Mouse (Mus musculus): ENCODE results near the gene Itgb5. TPM values are rescaled to one million over a fixed set of nuclear protein-coding genes. Genes with fewer than 3 reads are reported as not detected.

Itgb5 gene
- polyA plus RNA-seq, 1 experiment from 2014 or later = 76.8 TPM

DNA sequence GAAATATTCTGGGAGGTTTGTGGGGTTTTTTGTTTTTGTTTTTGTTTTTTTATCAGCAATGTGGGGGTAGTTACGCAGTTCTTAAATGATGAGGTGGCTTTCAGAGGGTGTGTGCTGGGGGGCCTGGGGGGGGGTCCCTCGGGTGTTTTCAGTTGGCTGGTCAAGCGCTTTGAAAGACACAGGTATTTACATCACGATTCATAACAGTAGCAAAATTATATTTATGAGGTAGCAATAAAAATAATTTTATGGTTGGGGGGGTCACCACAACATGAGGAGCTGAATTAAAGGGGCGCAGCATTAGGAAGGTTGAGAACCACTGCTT, 3.9 kb downstream of the Itgb5 start:
- peak overlapping the region; percentile 45 for H3K4me3 ChIP-seq
- no peak for ATAC-seq (ENCODE audit: insufficient number of reproducible peaks, low FRiP score)
- 9% methylated on average over 5 of the region's 5 CpGs for WGBS
- peaks cover 46% of the 10 kb centered on the region for H3K4me1 ChIP-seq (replicated peaks)
- H3K36me3 ChIP-seq = 0 out of 2 replicates have a peak, but pooled peaks cover 4% of the 10 kb centered on the region
- H3K9me3 ChIP-seq (replicated peaks) = no peaks in the 10 kb centered on the region
- peak overlapping the region; percentile 78 for H3K9ac ChIP-seq
- H3K4me2 ChIP-seq = peak overlapping the region; percentile 85
- no peaks in the 10 kb centered on the region for H3K27me3 ChIP-seq (replicated peaks)
- peak overlapping the region; percentile 89 for H3K27ac ChIP-seq (ENCODE audit: poor library complexity, severe bottlenecking)

GRCm38 (mm10) chr16:33833781-33834482, 4.5 kb downstream of the Itgb5 start:
- H3K4me2 ChIP-seq = peak overlapping the region; percentile 85
- peak overlapping the region; percentile 89 for H3K27ac ChIP-seq (ENCODE audit: poor library complexity, severe bottlenecking)
- peak; percentile 53; the same call in 1 of the 2 replicates for ATAC-seq (ENCODE audit: insufficient number of reproducible peaks, low FRiP score)
- peak overlapping the region; percentile 45 for H3K4me3 ChIP-seq
- H3K36me3 ChIP-seq = 0 out of 2 replicates have a peak, but pooled peaks cover 4% of the 10 kb centered on the region
- H3K9ac ChIP-seq = peak overlapping the region; percentile 78
- H3K27me3 ChIP-seq (replicated peaks) = no peaks in the 10 kb centered on the region
- H3K4me1 ChIP-seq (replicated peaks) = peaks cover 45% of the 10 kb centered on the region
- H3K9me3 ChIP-seq (replicated peaks) = no peaks in the 10 kb centered on the region
- WGBS = 2% methylated on average over 25 of the region's 25 CpGs

DNA sequence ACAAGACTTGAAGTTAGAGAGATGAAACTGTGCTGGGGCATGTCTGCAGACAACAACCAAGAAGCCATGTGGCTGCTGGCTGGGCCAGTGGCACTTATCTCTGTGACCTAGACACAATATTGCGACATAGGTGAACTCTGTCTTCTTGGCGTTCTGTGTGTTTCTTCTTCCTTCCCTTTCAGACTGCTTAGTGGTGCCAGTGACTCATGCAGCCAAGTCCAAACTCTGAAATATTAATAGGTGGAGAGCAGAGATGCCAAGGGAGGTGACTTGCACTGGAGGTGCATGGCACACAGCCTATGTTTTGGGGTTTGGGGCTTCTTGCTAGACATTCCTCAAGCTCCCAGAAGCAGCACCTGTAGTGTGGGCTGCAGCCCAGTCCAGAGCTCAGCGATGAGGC, 7.2 kb downstream of the Itgb5 start:
- H3K4me2 ChIP-seq = no peak overlapping the region
- H3K9ac ChIP-seq = no peak overlapping the region
- H3K4me3 ChIP-seq = no peak overlapping the region
- no peak for ATAC-seq (ENCODE audit: insufficient number of reproducible peaks, low FRiP score)
- peaks cover 58% of the 10 kb centered on the region for H3K4me1 ChIP-seq (replicated peaks)
- H3K27ac ChIP-seq (ENCODE audit: poor library complexity, severe bottlenecking) = no peak overlapping the region
- H3K27me3 ChIP-seq (replicated peaks) = no peaks in the 10 kb centered on the region
- H3K9me3 ChIP-seq (replicated peaks) = no peaks in the 10 kb centered on the region
- 68% methylated on average over 3 of the region's 3 CpGs for WGBS
- 0 out of 2 replicates have a peak, but pooled peaks cover 4% of the 10 kb centered on the region for H3K36me3 ChIP-seq

DNA sequence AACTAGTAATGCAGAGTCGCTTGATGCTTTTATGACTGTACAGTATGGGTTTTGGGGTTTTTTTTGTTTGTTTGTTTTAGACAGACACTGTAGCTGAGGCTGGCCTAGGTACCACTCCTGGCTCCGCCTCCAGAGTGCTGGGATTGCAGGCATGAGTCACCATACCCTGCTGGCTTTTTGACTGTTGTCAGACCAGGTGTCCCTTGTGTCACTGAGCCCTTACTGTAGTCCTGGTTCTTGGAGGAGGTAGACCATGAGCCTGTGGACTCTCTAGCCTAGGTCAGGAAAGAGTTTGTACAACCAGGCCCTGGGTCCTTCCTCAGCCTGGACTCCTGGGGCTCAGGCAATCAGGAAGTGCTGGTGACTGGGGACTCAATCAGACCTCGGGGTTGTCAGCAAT, 7.7 kb downstream of the Itgb5 start:
- ATAC-seq (ENCODE audit: insufficient number of reproducible peaks, low FRiP score) = no peak
- Histone ChIP-seq H3K4me2 (no peak overlapping the region), H3K27me3 (replicated peaks) (no peaks in the 10 kb centered on the region), H3K4me1 (replicated peaks) (peaks cover 58% of the 10 kb centered on the region), H3K4me3 (no peak overlapping the region), H3K27ac (ENCODE audit: poor library complexity, severe bottlenecking) (no peak overlapping the region), H3K9ac (no peak overlapping the region), H3K36me3 (0 out of 2 replicates have a peak, but pooled peaks cover 4% of the 10 kb centered on the region), H3K9me3 (replicated peaks) (no peaks in the 10 kb centered on the region)
- WGBS = 60% methylated on average over 3 of the region's 3 CpGs

- H3K27ac ChIP-seq (ENCODE audit: poor library complexity, severe bottlenecking) = 0 out of 2 replicates have a peak overlapping the region, but pooled peaks have one; percentile 1
- H3K27me3 ChIP-seq (replicated peaks) = no peaks in the 10 kb centered on the region
- H3K9me3 ChIP-seq (replicated peaks) = no peaks in the 10 kb centered on the region
- 27% methylated on average over 6 of the region's 6 CpGs for WGBS
- peaks cover 43% of the 10 kb centered on the region for H3K4me1 ChIP-seq (replicated peaks)
- peaks cover 4% of the 10 kb centered on the region; the same call in 1 of the 2 replicates for H3K36me3 ChIP-seq
- H3K9ac ChIP-seq = no peak overlapping the region
- no peak overlapping the region for H3K4me2 ChIP-seq
- H3K4me3 ChIP-seq = no peak overlapping the region
- ATAC-seq (ENCODE audit: insufficient number of reproducible peaks, low FRiP score) = no peak
Measured at GRCm38 (mm10) chr16:33840616-33841015, 11.2 kb downstream of the Itgb5 start.

DNA sequence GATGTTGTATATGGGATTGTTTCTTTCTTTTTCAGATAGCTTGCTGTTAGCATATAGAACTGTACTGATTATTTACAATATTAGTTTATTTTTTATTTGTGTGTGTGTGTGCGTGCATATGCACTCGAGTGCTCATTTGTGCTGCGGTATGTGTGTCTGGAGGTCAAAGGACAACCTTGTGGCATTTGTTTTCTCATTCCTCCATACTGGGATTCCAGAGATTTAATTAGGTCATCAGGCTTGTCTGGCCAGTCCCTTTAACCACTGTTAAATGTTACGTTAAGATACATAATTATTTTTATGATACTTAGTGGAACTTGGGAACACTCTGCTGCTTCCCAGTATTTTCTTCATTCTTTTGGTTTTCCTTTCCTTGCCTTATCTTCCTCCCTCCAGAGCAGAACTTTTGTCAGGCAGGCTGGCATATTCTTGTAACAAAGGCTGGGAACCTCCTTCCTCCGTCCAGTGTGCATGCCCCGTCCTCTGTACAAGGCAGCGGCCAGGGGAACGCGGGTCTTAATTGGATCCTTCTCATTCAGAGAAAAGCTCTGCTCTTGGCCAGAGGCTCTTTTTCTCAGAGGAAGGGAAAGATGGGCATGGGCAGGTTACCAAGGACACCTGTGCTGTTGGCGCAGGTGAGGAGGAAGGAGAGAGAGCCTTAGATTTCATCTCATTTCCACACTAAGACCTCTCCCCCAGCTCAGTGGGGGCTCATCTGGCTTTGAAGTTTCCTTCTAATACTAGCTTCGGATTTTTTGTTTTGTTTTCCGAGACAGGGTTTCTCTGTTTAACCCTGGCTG, 12.8 kb downstream of the Itgb5 start:
- peaks cover 5% of the 10 kb centered on the region; the same call in 1 of the 2 replicates for H3K9me3 ChIP-seq (replicated peaks)
- no peak overlapping the region for H3K4me2 ChIP-seq
- no peak overlapping the region for H3K4me3 ChIP-seq
- peaks cover 14% of the 10 kb centered on the region for H3K36me3 ChIP-seq
- H3K4me1 ChIP-seq (replicated peaks) = peaks cover 32% of the 10 kb centered on the region
- no peak overlapping the region for H3K27ac ChIP-seq (ENCODE audit: poor library complexity, severe bottlenecking)
- H3K9ac ChIP-seq = no peak overlapping the region
- 73% methylated on average over 12 of the region's 12 CpGs for WGBS
- no peaks in the 10 kb centered on the region for H3K27me3 ChIP-seq (replicated peaks)
- no peak for ATAC-seq (ENCODE audit: insufficient number of reproducible peaks, low FRiP score)

- no peak overlapping the region for H3K4me3 ChIP-seq
- no peaks in the 10 kb centered on the region for H3K27me3 ChIP-seq (replicated peaks)
- peaks cover 10% of the 10 kb centered on the region for H3K36me3 ChIP-seq
- no peak overlapping the region for H3K4me2 ChIP-seq
- peaks cover 5% of the 10 kb centered on the region; the same call in 1 of the 2 replicates for H3K9me3 ChIP-seq (replicated peaks)
- H3K4me1 ChIP-seq (replicated peaks) = peaks cover 26% of the 10 kb centered on the region
- ATAC-seq (ENCODE audit: insufficient number of reproducible peaks, low FRiP score) = no peak
- WGBS = 60% methylated on average over 4 of the region's 4 CpGs
- H3K9ac ChIP-seq = no peak overlapping the region
- H3K27ac ChIP-seq (ENCODE audit: poor library complexity, severe bottlenecking) = no peak overlapping the region
Measured at GRCm38 (mm10) chr16:33844150-33844611, 14.7 kb downstream of the Itgb5 start.

GRCm38 (mm10) chr16:33844866-33845265, 15.4 kb downstream of the Itgb5 start:
- H3K36me3 ChIP-seq = peaks cover 10% of the 10 kb centered on the region
- no peak overlapping the region for H3K4me2 ChIP-seq
- no peak overlapping the region for H3K4me3 ChIP-seq
- no peak overlapping the region for H3K9ac ChIP-seq
- 82% methylated on average over 6 of the region's 6 CpGs for WGBS
- no peaks in the 10 kb centered on the region for H3K27me3 ChIP-seq (replicated peaks)
- H3K9me3 ChIP-seq (replicated peaks) = peaks cover 5% of the 10 kb centered on the region; the same call in 1 of the 2 replicates
- ATAC-seq (ENCODE audit: insufficient number of reproducible peaks, low FRiP score) = no peak
- no peak overlapping the region for H3K27ac ChIP-seq (ENCODE audit: poor library complexity, severe bottlenecking)
- peaks cover 26% of the 10 kb centered on the region for H3K4me1 ChIP-seq (replicated peaks)

- no peaks in the 10 kb centered on the region for H3K27me3 ChIP-seq (replicated peaks)
- H3K9me3 ChIP-seq (replicated peaks) = peaks cover 4% of the 10 kb centered on the region; the same call in 1 of the 2 replicates
- no peak for ATAC-seq (ENCODE audit: insufficient number of reproducible peaks, low FRiP score)
- no peak overlapping the region for H3K9ac ChIP-seq
- H3K27ac ChIP-seq (ENCODE audit: poor library complexity, severe bottlenecking) = no peak overlapping the region
- peaks cover 6% of the 10 kb centered on the region for H3K36me3 ChIP-seq
- no peak overlapping the region for H3K4me2 ChIP-seq
- 0 out of 2 replicates have a peak, but pooled peaks cover 6% of the 10 kb centered on the region for H3K4me1 ChIP-seq (replicated peaks)
- H3K4me3 ChIP-seq = no peak overlapping the region
Measured at GRCm38 (mm10) chr16:33853271-33853670, 23.8 kb downstream of the Itgb5 start.

DNA sequence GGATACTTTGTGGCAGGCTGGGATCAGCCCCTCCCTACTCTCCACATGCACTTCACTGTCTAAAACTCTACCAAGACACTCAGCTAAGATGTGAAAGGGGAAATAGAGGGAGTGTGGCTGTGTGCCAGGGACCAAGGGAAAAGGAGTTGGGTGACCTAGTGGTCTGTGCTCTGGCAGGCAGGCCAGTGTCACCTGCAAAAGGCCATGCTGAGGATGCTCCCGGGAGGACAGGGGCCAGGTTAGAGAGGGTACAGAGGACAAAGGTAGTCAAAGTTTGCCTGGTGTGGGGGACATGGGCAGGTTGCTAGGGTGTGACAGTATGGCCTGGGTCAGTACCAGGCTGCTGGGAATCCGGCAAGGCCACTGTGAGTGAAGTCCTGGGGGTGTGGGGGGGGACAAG, 29.3 kb downstream of the Itgb5 start:
- H3K27ac ChIP-seq (ENCODE audit: poor library complexity, severe bottlenecking) = no peak overlapping the region
- H3K4me2 ChIP-seq = no peak overlapping the region
- H3K4me1 ChIP-seq (replicated peaks) = peaks cover 25% of the 10 kb centered on the region
- H3K9me3 ChIP-seq (replicated peaks) = no peaks in the 10 kb centered on the region
- H3K9ac ChIP-seq = no peak overlapping the region
- no peaks in the 10 kb centered on the region for H3K36me3 ChIP-seq
- no peak overlapping the region for H3K4me3 ChIP-seq
- no peaks in the 10 kb centered on the region for H3K27me3 ChIP-seq (replicated peaks)
- 69% methylated on average over 2 of the region's 2 CpGs for WGBS
- no peak for ATAC-seq (ENCODE audit: insufficient number of reproducible peaks, low FRiP score)

GRCm38 (mm10) chr16:33859380-33859779, 29.9 kb downstream of the Itgb5 start:
- Histone ChIP-seq H3K4me2 (peak overlapping the region; percentile 57), H3K9me3 (replicated peaks) (no peaks in the 10 kb centered on the region), H3K9ac (no peak overlapping the region), H3K27me3 (replicated peaks) (no peaks in the 10 kb centered on the region), H3K36me3 (no peaks in the 10 kb centered on the region), H3K27ac (ENCODE audit: poor library complexity, severe bottlenecking) (no peak overlapping the region), H3K4me1 (replicated peaks) (peaks cover 25% of the 10 kb centered on the region), H3K4me3 (no peak overlapping the region)
- no peak for ATAC-seq (ENCODE audit: insufficient number of reproducible peaks, low FRiP score)
- 43% methylated on average over 5 of the region's 5 CpGs for WGBS
